Mouse (Mus musculus): ENCODE measurements at regions not wholly inside any gene's neighbourhood (a gene's known extent, or its start where the extent isn't known, plus 50 kb on each side); places are given as distances from the start of the nearest gene placed in this dataset.
"Not testable (repeated sequence)": the region's sequence is repeated elsewhere in the genome, so short reads cannot be mapped to it uniquely, and the experiment has no call there.

- no peak for DNase-seq (ENCODE audit: low spot score in 2 of 2)
Observed at GRCm38 (mm10) chr13:31050160-31050788, 76.3 kb downstream of the Gm5447 start.

DNA sequence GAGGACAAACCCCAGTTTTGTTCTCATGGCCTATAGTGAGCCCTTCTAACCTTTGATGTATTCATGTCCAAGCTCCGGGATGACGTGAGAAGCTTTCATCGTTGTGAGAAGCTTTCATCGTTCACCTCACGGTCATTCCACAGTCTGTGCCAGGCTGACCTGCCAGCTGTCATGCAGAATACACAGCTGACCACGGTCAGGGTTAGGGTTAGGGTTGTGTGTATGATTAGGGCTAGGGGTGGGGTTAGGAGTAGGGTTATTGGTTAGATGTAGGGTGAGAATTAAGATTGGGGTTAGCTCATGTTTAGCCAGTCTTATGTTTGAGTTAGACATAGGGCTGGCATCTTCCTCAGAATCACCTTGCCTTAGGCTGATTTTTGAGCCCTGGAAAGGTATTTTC, 77.6 kb downstream of the Gm5447 start:
- DNase-seq (ENCODE audit: low spot score in 2 of 2): not testable (repeated sequence)

GRCm38 (mm10) chr13:31054356-31054755, 80.4 kb downstream of the Gm5447 start:
- no peak for DNase-seq (ENCODE audit: low spot score in 2 of 2)

DNA sequence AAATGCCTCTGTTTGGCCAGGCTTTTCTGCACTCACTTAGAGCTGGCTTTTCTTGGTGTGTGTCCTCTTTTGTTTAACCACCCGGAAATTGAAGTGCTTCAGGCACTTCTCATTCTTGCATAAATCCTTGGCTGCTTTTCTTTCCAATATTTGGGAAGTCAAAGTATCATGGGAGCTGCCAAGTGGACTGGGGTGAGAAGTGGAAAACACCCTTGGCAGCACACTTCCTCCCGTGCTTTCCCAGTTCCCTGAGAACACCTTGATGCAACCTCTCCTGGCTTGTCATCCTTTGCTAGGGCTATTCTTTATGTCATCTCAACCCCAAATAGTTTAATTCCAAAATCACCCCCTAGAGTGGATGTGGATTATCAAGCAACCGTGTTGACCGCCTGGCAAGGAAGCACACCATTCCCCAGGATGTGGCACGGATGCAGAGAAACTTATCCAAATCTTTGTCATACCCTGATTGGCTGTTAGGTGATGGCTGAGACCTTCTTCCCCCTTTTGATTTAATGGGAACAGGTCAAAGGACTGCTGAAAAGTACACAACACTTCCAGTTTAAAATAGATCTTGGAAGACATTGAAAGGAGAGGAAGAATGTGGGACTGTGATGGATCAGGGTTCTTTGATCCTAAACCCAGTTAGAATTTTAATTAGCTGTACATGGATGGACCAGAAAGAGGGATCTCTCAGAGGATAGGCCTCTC, 81.5 kb downstream of the Gm5447 start:
- no peak for DNase-seq (ENCODE audit: low spot score in 2 of 2)

- DNase-seq (ENCODE audit: low spot score in 2 of 2): no peak
Observed at GRCm38 (mm10) chr13:31056154-31056871, 82.3 kb downstream of the Gm5447 start.

GRCm38 (mm10) chr13:31060916-31061431, 87.0 kb downstream of the Gm5447 start:
- DNase-seq (ENCODE audit: low spot score in 2 of 2): no peak

GRCm38 (mm10) chr13:31068343-31068742, 94.3 kb downstream of the Gm5447 start:
- no peak for DNase-seq (ENCODE audit: low spot score in 2 of 2)

DNA sequence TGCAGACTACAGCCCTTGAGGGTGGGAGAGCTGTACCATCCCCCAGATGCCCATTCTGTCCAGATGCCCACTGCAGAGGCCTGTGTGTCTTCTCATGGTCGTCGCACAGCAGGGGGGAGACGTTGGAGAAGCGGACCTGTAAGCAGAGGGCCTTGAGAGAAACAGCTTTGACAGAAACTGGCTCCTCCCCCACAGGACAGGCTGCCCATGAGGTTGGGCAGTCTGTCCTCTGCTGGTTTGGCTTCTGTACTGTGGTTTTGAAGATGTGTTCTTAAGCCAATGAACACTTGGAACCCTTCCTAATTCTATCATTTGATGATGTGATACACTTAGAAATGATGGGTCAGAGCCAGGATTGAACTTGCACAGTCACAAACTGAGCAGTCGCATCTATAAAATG, 102.5 kb downstream of the Gm5447 start:
- no peak for DNase-seq (ENCODE audit: low spot score in 2 of 2)

DNA sequence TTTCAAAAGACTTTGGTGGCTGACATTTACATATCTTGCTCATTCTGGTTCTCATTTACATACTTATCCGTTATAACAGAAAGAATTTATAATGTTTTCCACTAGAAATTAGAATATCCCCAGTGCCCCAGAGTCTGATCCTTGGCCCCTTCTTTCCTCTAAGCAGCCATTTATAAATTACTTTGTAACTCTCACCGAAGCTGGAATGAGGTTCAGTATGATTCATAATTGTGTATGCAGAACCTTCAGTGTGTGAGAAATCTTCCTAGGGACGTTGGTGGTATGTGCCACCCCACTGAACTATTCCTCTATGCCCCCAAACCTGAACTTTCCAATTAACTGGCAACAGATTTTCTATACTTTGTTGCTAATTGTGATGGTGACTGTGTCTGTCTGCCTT, 104.7 kb downstream of the Gm5447 start:
- DNase-seq (ENCODE audit: low spot score in 2 of 2): no peak

DNA sequence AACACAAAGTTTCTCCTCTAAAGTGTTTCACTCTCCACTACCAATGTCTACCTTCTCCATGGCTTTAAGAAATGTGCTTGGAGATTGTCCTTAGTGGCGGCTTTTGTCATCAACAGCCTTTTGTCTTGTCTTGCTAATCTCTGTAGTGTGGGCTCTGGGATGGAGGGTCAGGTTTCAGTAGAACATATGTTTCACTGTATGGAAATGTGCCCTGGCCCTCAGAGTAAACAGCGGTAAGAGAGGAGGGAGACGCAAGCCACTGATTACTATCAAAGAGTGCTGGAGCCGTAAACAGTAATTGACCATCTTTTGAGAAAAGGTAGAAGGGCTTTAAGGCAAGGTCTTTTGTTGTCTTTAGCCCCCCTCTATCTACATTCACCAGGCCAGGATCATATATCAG, 106.2 kb downstream of the Gm5447 start:
- no peak for DNase-seq (ENCODE audit: low spot score in 2 of 2)

DNA sequence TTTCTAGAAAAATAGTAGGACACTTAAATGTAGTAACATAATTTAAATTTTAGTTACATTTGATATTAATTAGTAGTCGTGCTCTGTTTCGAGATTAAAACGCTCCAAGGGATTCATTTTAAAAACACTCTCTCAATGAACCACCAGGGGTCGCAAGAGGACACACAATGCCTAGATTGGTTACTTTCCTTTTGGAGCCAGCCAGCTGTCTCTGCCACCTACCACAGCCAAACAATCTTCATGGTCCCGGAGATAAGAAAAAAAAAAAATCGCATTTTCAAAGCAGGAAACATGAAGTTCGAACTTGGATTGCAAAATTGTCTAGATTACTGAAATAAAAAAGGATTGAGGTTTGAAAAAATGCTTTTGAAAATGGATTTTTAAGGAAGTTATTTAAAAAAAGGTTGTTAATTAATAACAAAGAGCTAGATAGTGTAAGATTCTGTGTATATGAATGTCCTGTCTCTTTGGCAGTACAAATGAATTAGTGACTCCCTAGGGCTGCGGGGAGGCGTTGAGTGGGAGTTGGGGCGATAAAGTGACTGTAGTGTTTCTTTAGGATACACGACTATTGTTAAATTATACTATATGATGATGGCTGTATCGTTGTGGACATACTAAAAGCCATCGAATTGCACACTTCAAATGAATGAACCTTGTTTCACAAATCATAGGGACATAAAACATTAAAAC, 108.6 kb downstream of the Gm5447 start:
- DNase-seq (ENCODE audit: low spot score in 2 of 2): peak; percentile 75 to 82

GRCm38 (mm10) chr13:31101051-31101450, 127.0 kb downstream of the Gm5447 start:
- DNase-seq (ENCODE audit: low spot score in 2 of 2): no peak

- DNase-seq (ENCODE audit: low spot score in 2 of 2): no peak
Observed at GRCm38 (mm10) chr13:31107434-31107833, 133.4 kb downstream of the Gm5447 start.

- no peak for DNase-seq (ENCODE audit: low spot score in 2 of 2)
Observed at GRCm38 (mm10) chr13:31109231-31109630, 135.2 kb downstream of the Gm5447 start.

- DNase-seq (ENCODE audit: low spot score in 2 of 2): no peak
Observed at GRCm38 (mm10) chr13:31122689-31123088, 148.7 kb downstream of the Gm5447 start.

DNA sequence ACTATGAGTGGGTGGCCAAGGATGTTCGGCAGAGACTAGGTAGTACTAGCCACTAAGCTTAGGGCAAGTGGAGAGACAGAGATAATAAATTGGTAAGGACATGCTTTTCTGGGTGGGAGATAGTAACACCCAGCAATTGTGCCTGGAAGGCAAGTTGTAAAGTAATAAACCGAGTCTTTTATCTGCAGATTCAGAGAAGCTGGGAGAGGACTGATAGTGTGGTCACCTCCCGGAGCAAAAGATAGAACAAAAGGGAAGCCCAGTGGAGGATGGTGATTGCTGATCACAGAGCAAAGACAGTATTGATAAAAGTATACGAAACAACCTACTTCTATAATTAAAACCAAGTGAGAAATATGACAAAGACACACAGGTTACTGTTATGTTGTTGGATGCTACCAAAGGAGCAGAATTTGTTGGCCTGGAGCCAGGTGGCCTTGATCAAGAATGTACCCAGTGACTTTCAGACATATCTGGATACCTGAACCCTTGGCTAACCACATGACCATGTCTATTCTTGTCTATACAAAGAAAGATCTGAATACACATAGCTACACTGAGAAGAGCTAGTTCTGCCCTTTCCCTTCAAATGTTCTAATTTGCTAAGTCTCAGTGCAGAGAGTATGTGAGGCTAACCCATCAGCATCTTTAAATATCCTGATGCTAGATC, 150.7 kb downstream of the Gm5447 start:
- DNase-seq (ENCODE audit: low spot score in 2 of 2): no peak

- no peak for DNase-seq (ENCODE audit: low spot score in 2 of 2)
Observed at GRCm38 (mm10) chr13:31132501-31132900, 158.5 kb downstream of the Gm5447 start.

- DNase-seq (ENCODE audit: low spot score in 2 of 2): no peak
Observed at GRCm38 (mm10) chr13:31139686-31140085, 165.7 kb downstream of the Gm5447 start.

DNA sequence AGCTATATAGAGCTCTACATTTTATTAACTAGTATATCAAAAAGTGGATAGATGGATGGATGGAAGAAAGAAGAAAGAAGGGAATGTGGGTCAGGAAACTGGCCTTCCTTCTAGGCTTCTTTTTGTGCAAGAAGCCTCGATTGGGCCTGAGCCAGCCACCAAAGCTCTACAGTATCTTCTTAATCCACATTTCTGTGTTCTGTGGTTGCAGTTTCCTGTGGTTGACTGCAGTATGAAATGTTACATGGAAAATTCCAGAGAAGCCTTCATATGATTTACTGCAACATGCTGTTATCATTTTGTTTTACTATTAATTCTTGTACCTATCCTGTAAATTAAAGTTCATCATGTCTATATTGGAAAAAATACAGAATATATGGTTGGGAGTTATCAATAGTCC, 173.3 kb downstream of the Gm5447 start:
- DNase-seq (ENCODE audit: low spot score in 2 of 2): no peak

GRCm38 (mm10) chr13:31154066-31154465, 180.1 kb downstream of the Gm5447 start:
- DNase-seq (ENCODE audit: low spot score in 2 of 2): no peak

DNA sequence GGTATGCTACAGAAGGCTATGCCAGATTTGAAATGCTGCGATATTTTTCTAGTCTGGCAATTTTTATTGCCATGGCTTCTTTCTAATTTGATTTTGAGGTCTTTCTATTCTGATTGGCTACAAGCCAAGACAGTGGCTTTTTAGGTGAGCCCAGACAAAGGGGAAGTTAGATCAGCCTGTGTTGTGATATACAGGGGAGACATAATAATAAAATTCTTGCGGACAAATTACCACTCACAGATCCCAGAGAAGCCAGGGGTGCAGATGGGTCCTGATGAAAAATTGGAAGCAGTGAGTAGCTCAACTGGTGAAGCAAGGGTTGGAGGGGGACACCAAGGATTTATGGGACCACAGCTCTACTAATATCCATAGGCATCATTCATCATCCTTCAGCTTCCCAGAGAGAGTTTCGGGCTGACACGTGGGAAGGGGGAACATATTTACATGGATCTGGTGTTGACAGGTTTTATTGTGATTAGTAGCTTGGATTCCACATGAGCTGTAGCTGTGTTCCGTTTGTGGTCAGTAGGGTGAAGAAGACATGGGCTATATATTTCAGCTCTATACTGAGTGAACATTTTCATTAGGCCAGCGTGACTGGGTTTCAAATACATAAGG, 190.0 kb downstream of the Gm5447 start:
- DNase-seq (ENCODE audit: low spot score in 2 of 2): no peak
